Mouse (Mus musculus) MEL (cell line): Measurements from ENCODE around the gene Foxf2. TPM values are rescaled to one million over a fixed set of nuclear protein-coding genes. Genes with fewer than 3 reads are reported as not detected.

Experiments used
- DNase-seq: peaks from one replicate; pipeline ENCODE4 v3.0.0; 2011; ENCODE audit warnings: low read depth, low spot score
- H3K27ac ChIP-seq: 2 replicates; pipeline ENCODE4 v1.5.1; 2012; ENCODE audit warnings: low read depth, mild to moderate bottlenecking, control low read depth, low read length, moderate library complexity; ENCODE audit not compliant: control insufficient read depth
- H3K27me3 ChIP-seq, 2 experiments: fragments of 150-350 bp in 1 of 2; sonication (generic) in 1 of 2; 2 replicates each; pipeline ENCODE4 v1.6.1; 2012; ENCODE audit warnings: low read length in 2 of 2, mild to moderate bottlenecking in 2 of 2, improper control_type of control experiment in 1 of 2, moderate library complexity in 1 of 2; ENCODE audit not compliant: insufficient read depth in 2 of 2, control insufficient read depth in 1 of 2
- H3K36me3 ChIP-seq, 2 experiments: 2 replicates each; pipeline ENCODE4 v1.6.1; 2012 to 2014; ENCODE audit warnings: low read length in 2 of 2, improper control_type of control experiment in 1 of 2, inconsistent platforms in 1 of 2, mild to moderate bottlenecking in 1 of 2; ENCODE audit not compliant: insufficient read depth in 2 of 2, control insufficient read depth in 1 of 2
- H3K4me1 ChIP-seq, 2 experiments: fragments of 150-350 bp in 1 of 2; sonication (generic) in 1 of 2; 2 replicates each; pipeline ENCODE4 v1.6.1; 2012; ENCODE audit warnings: low read length in 2 of 2, improper control_type of control experiment in 1 of 2, mild to moderate bottlenecking in 1 of 2; ENCODE audit not compliant: insufficient read depth in 2 of 2, control insufficient read depth in 1 of 2
- H3K4me3 ChIP-seq, 2 experiments: fragments of 150-350 bp in 1 of 2; sonication (generic) in 1 of 2; 2 replicates each; pipeline ENCODE4 v1.5.1; 2012; ENCODE audit warnings: low read depth in 2 of 2, low read length in 2 of 2, mild to moderate bottlenecking in 2 of 2, moderate library complexity in 2 of 2, control low read depth in 1 of 2, improper control_type of control experiment in 1 of 2; ENCODE audit not compliant: control insufficient read depth in 1 of 2, insufficient read depth in 1 of 2
- H3K79me2 ChIP-seq: 2 replicates; pipeline ENCODE4 v1.6.1; 2012; ENCODE audit warnings: mild to moderate bottlenecking, low read length, moderate library complexity; ENCODE audit not compliant: control insufficient read depth, poor library complexity, insufficient read depth
- H3K9ac ChIP-seq: 2 replicates; pipeline ENCODE4 v1.6.1; 2012; ENCODE audit warnings: low read depth, mild to moderate bottlenecking, control low read depth, low read length, moderate library complexity; ENCODE audit not compliant: control insufficient read depth, poor library complexity, severe bottlenecking
- H3K9me3 ChIP-seq: fragments of 150-350 bp; sonication (generic); replicated peaks from 2 replicates; pipeline ENCODE4 v1.6.1; 2012; ENCODE audit warnings: mild to moderate bottlenecking, low read length, improper control_type of control experiment, moderate library complexity; ENCODE audit not compliant: insufficient read depth
- CHD1 ChIP-seq: IDR thresholded peaks from 2 replicates; pipeline ENCODE4 v1.6.1; 2012; ENCODE audit warnings: low read depth, mild to moderate bottlenecking, inconsistent platforms, low read length, improper control_type of control experiment
- CTCF ChIP-seq, 3 experiments: IDR thresholded peaks in 2 of 3; conservative IDR thresholded peaks in 1 of 3; 2 replicates each; pipeline ENCODE4 v1.5.1; 2011 to 2012; ENCODE audit warnings: low read length in 3 of 3, low read depth in 2 of 3, mild to moderate bottlenecking in 2 of 3, improper control_type of control experiment in 1 of 3, inconsistent platforms in 1 of 3, mixed read lengths in 1 of 3, moderate library complexity in 1 of 3; ENCODE audit not compliant: control insufficient read depth in 1 of 3, insufficient read depth in 1 of 3, poor library complexity in 1 of 3, severe bottlenecking in 1 of 3
- ELF1 ChIP-seq: IDR thresholded peaks from 2 replicates; pipeline ENCODE4 v1.6.1; 2014; ENCODE audit warnings: low read depth, mild to moderate bottlenecking, inconsistent platforms, low read length, improper control_type of control experiment, moderate library complexity
- ETS1 ChIP-seq: IDR thresholded peaks from 2 replicates; pipeline ENCODE4 v1.6.1; 2012; ENCODE audit warnings: low read depth, mild to moderate bottlenecking, inconsistent platforms, low read length, improper control_type of control experiment, moderate library complexity
- GABPA ChIP-seq: IDR thresholded peaks from 2 replicates; pipeline ENCODE4 v1.6.1; 2012; ENCODE audit warnings: low read depth, mild to moderate bottlenecking, inconsistent platforms, low read length, improper control_type of control experiment, moderate library complexity
- KAT2A ChIP-seq: conservative IDR thresholded peaks from 2 replicates; pipeline ENCODE4 v1.6.1; 2012; ENCODE audit warnings: low read depth, low read length, improper control_type of control experiment, inconsistent platforms
- MAFK ChIP-seq: IDR thresholded peaks from 2 replicates; pipeline ENCODE4 v1.6.1; 2011; ENCODE audit warnings: low read depth, mild to moderate bottlenecking, low read length, improper control_type of control experiment, borderline replicate concordance
- MXI1 ChIP-seq: IDR thresholded peaks from 2 replicates; pipeline ENCODE4 v1.6.1; 2011; ENCODE audit warnings: mild to moderate bottlenecking, low read depth, low read length, improper control_type of control experiment
- NELFE ChIP-seq: IDR thresholded peaks from 2 replicates; pipeline ENCODE4 v1.6.1; 2011; ENCODE audit warnings: low read depth, low read length, improper control_type of control experiment
- POLR2AphosphoS2 ChIP-seq: IDR thresholded peaks from 2 replicates; pipeline ENCODE4 v1.6.1; 2011; ENCODE audit warnings: low read length, improper control_type of control experiment
- SMC3 ChIP-seq: IDR thresholded peaks from 2 replicates; pipeline ENCODE4 v1.6.1; 2011; ENCODE audit warnings: low read depth, low read length, improper control_type of control experiment
- TAL1 ChIP-seq: IDR thresholded peaks from 2 replicates; pipeline ENCODE4 v1.6.1; 2012; ENCODE audit warnings: mild to moderate bottlenecking, inconsistent platforms, low read length, moderate library complexity, mixed read lengths
- TBP ChIP-seq: IDR thresholded peaks from 2 replicates; pipeline ENCODE4 v1.8.0; 2011; ENCODE audit warnings: low read depth, low read length, improper control_type of control experiment
- USF1 ChIP-seq: IDR thresholded peaks from 2 replicates; pipeline ENCODE4 v1.6.1; 2014; ENCODE audit warnings: low read depth, mild to moderate bottlenecking, inconsistent platforms, low read length, improper control_type of control experiment, moderate library complexity
- ZKSCAN1 ChIP-seq: IDR thresholded peaks from 2 replicates; pipeline ENCODE4 v1.6.1; 2012; ENCODE audit warnings: low read depth, mild to moderate bottlenecking, inconsistent platforms, low read length, improper control_type of control experiment, moderate library complexity
- polyA plus RNA-seq, 2 experiments: library from polyadenylated mRNA; stranded (reverse) in 1 of 2; unstranded in 1 of 2; fragments of >175 nt in 1 of 2; fragments of >200 nt in 1 of 2; gene quantifications; 2 replicates each; pipeline versions ENCODE4 v1.2.1 to v1.2.4; 2012; ENCODE audit warnings: low replicate concordance in 2 of 2, low read depth in 1 of 2; ENCODE audit not compliant: insufficient read length in 2 of 2, insufficient read depth in 1 of 2, missing spikeins in 1 of 2
- total RNA-seq: library from RNA; depleted of rRNA; stranded (reverse); fragments of 300-350 nt; gene quantifications from 2 replicates; pipeline ENCODE4 v1.2.3, GENCODE M21; 2012; rRNA removed

Gene Foxf2
- total and polyA plus RNA-seq, 3 experiments: not detected

GRCm38 (mm10) chr13:31672093-31672492 is 46.5 kb downstream of the Foxf2 start:
- Histone ChIP-seq H3K4me1 (no peaks in the 10 kb centered on the region), H3K79me2 (no peaks in the 10 kb centered on the region)
- no peak for TF ChIP-seq POLR2AphosphoS2
- TF ChIP-seq MXI1: no peak
- TF ChIP-seq USF1: no peak
- no peak for TF ChIP-seq TAL1
- TF ChIP-seq ELF1: no peak
- no peak for TF ChIP-seq TBP
- TF ChIP-seq MAFK: no peak
- no peak for TF ChIP-seq NELFE
- no peak for TF ChIP-seq KAT2A
- TF ChIP-seq SMC3: no peak
- no peak for TF ChIP-seq ZKSCAN1
- no peak for TF ChIP-seq CHD1
- no peak for TF ChIP-seq GABPA
- TF ChIP-seq ETS1: no peak
- TF ChIP-seq CTCF (IDR thresholded peaks at IDR 0.05 in 2 of 3, conservative IDR thresholded peaks at IDR 0.05 in 1 of 3; ENCODE audit: control insufficient read depth in 1 of 3, insufficient read depth in 1 of 3, low read depth in 2 of 3, low read length in 3 of 3, poor library complexity in 1 of 3, severe bottlenecking in 1 of 3): no peak
- TF ChIP-seq, all 39 proteins: peak for 0
- Histone ChIP-seq H3K9ac (no peak overlapping the region), H3K36me3 (no peaks in the 10 kb centered on the region), H3K27me3 (0 out of 4 replicates have a peak, but pooled peaks cover 0 to 1% of the 10 kb centered on the region in 2 experiments), H3K27ac (no peak overlapping the region), H3K9me3 (no peaks in the 10 kb centered on the region), H3K4me3 (no peak overlapping the region)
- DNase-seq: no peak

Other genes with a start within 250 kb of the Foxf2 start
- not detected in 2 replicates for gene Foxq1, start 69.7 kb upstream of the Foxf2 start, total RNA-seq
- not detected for gene Foxq1, start 69.7 kb upstream of the Foxf2 start, polyA plus RNA-seq
- gene A530084C06Rik, start 66.5 kb upstream of the Foxf2 start, total RNA-seq: not detected in 2 replicates
- gene A530084C06Rik, start 66.5 kb upstream of the Foxf2 start, polyA plus RNA-seq: not detected
- not detected in 2 replicates for gene Foxc1, start 180.8 kb downstream of the Foxf2 start, total RNA-seq
- gene Foxc1, start 180.8 kb downstream of the Foxf2 start, polyA plus RNA-seq: under 1 TPM in 1 of 2 experiments, not detected in 1; 0.01 TPM